Mouse (Mus musculus): ENCODE data around the gene Ccnk. TPM values are rescaled to one million over a fixed set of nuclear protein-coding genes. Genes with fewer than 3 reads are reported as not detected.

The Ccnk gene
- polyA plus RNA-seq, 1 experiment from 2014 or later: 3.7 TPM

DNA sequence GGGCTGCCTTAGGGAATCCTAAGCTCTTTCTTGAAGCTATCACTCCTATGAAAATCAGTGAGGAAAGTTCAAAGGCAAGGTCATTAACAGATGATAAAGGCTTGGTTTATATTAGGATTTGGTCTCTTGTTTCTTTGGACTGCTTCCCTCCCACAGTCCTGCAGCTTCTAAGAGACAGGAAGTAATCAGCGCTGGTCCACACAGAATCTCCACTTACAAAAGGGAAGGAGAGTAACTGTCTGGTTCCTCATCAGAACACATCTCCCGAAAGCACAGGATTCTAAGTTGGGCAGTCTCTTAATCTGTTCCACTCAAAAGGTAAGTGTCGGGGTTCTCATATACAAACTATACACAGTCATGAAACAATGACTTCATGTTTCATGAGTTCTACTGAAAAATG is 10.5 kb upstream of the Ccnk start:
- WGBS: 77% methylated on average over 3 of the region's 3 CpGs
- Histone ChIP-seq H3K4me1 (replicated peaks) (peaks cover 21% of the 10 kb centered on the region), H3K9ac (no peak overlapping the region), H3K36me3 (peaks cover 6% of the 10 kb centered on the region), H3K9me3 (no peaks in the 10 kb centered on the region), H3K4me2 (no peak overlapping the region), H3K27me3 (no peaks in the 10 kb centered on the region), H3K4me3 (no peak overlapping the region), H3K27ac (replicated peaks) (no peak overlapping the region)
- ATAC-seq (ENCODE audit: low read depth): no peak

DNA sequence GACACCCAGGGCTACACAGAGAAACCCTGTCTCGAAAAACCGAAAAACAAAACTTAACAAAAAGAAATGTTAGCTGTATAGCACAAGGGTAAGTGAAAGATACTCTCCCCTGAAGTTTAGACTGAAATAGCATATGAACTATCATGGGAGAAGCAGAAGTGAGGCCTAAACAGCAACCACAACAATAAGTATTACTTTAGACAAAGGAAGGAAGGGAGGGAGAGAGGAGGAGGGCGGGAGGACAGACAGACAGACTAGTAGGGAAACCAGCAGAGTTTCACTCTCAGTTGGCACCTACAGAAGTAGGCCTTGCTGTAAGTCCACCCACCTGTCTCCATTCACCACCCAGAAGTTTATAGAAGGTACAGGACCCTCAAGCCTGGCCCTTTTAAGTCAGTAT is 8.9 kb upstream of the Ccnk start:
- peaks cover 21% of the 10 kb centered on the region for H3K4me1 ChIP-seq (replicated peaks)
- H3K4me3 ChIP-seq: no peak overlapping the region
- no peak overlapping the region for H3K9ac ChIP-seq
- no peak for ATAC-seq (ENCODE audit: low read depth)
- no peaks in the 10 kb centered on the region for H3K9me3 ChIP-seq
- H3K27ac ChIP-seq (replicated peaks): no peak overlapping the region
- no peak overlapping the region for H3K4me2 ChIP-seq
- no peaks in the 10 kb centered on the region for H3K27me3 ChIP-seq
- H3K36me3 ChIP-seq: no peaks in the 10 kb centered on the region
- WGBS: 87% methylated on average over 3 of the region's 3 CpGs

- Histone ChIP-seq H3K9ac (no peak overlapping the region), H3K9me3 (no peaks in the 10 kb centered on the region), H3K36me3 (no peaks in the 10 kb centered on the region), H3K4me3 (no peak overlapping the region), H3K27ac (replicated peaks) (no peak overlapping the region), H3K27me3 (no peaks in the 10 kb centered on the region), H3K4me1 (replicated peaks) (peaks cover 24% of the 10 kb centered on the region), H3K4me2 (no peak overlapping the region)
- no peak for ATAC-seq (ENCODE audit: low read depth)
Measured at GRCm38 (mm10) chr12:108171336-108171735, 8.0 kb upstream of the Ccnk start.

DNA sequence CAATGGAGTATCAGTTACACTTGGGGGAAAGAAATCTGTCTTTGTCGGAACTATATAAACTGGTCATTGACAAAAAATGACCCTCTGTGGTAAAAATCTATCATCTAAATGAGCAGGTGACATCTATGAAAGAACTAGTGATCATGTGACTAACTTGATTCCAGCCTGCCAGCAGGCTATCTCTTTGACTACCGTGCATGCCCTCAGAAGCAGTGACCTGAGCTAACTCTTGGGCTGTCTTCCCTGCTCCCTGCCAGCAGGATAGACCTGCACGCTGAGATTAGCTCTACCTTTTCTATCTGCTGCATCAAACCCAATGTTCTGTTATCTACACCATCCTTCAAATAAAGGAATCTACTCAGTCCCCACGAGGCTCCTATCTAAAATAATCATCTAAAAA is 6.7 kb upstream of the Ccnk start:
- peaks cover 37% of the 10 kb centered on the region for H3K4me1 ChIP-seq (replicated peaks)
- no peak overlapping the region for H3K27ac ChIP-seq (replicated peaks)
- no peak overlapping the region for H3K9ac ChIP-seq
- WGBS: 53% methylated on average over 4 of the region's 4 CpGs
- H3K4me3 ChIP-seq: no peak overlapping the region
- H3K27me3 ChIP-seq: no peaks in the 10 kb centered on the region
- H3K4me2 ChIP-seq: no peak overlapping the region
- H3K36me3 ChIP-seq: no peaks in the 10 kb centered on the region
- no peak for ATAC-seq (ENCODE audit: low read depth)
- H3K9me3 ChIP-seq: no peaks in the 10 kb centered on the region

DNA sequence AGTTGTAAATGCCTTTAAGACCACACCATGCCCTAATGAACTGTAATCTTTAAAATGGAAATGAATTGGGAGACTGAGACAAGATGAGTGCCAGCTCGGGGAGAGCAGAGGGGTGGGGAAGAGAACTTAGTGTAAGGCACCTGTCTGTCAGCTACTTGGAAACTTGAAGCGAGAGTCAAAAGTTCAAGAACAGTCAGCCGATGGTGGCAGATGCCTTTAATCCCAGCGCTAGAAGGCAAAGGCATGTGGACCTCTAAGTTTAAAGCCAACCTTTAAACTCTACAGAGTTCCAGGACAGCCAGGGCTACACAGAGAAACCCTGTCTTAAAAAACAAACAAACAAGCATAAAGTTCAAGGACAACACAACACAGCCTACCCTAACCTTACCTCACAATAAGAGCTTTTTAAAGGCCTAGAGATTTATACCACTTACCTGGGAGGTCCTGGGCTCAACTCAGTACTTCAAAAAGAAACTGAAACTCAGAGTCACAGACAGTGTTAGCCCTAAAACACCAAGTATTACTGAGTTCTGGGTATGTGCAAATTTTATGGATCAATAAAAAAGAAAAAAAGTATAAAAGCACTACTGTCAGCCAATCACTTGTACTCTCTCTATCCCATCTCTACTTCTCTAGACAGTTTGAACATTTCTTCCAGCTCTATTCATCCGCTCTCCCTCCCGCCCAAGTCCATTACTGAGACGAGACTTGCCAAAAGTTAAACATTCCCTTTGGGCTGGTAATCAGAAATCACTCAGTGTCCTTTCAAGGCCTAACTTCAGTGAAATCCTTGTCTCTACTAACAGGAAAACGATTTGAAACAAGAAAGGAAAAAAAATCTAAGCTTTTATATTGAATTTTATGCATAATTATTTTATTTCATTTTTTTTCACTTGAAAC is 4.5 kb upstream of the Ccnk start:
- Histone ChIP-seq H3K27me3 (no peaks in the 10 kb centered on the region), H3K36me3 (no peaks in the 10 kb centered on the region), H3K27ac (replicated peaks) (no peak overlapping the region), H3K4me3 (no peak overlapping the region), H3K9ac (no peak overlapping the region), H3K4me2 (no peak overlapping the region), H3K9me3 (no peaks in the 10 kb centered on the region), H3K4me1 (replicated peaks) (peaks cover 39% of the 10 kb centered on the region)
- WGBS: 74% methylated on average over 8 of the region's 8 CpGs
- no peak for ATAC-seq (ENCODE audit: low read depth)

DNA sequence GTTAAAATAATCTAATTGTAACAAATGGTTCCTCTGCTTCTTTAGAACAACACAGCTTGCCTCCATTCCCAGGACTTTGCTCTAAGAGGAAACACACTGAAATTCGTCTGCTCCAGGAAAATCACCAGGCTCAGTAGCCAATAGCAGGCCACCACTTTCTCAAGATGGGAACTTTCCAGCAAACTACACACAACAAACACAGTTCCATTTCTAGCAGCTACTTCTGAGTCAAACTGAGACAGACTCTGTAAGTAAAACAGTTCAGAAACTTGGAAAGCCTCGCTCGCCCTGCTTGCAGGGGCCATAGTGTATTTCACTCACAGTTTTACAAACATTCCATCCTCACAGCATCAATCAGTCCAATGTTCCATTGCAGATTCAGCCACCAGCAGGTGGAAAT is 3.0 kb upstream of the Ccnk start:
- WGBS: 80% methylated on average over 3 of the region's 3 CpGs
- no peak overlapping the region for H3K9ac ChIP-seq
- no peak for ATAC-seq (ENCODE audit: low read depth)

DNA sequence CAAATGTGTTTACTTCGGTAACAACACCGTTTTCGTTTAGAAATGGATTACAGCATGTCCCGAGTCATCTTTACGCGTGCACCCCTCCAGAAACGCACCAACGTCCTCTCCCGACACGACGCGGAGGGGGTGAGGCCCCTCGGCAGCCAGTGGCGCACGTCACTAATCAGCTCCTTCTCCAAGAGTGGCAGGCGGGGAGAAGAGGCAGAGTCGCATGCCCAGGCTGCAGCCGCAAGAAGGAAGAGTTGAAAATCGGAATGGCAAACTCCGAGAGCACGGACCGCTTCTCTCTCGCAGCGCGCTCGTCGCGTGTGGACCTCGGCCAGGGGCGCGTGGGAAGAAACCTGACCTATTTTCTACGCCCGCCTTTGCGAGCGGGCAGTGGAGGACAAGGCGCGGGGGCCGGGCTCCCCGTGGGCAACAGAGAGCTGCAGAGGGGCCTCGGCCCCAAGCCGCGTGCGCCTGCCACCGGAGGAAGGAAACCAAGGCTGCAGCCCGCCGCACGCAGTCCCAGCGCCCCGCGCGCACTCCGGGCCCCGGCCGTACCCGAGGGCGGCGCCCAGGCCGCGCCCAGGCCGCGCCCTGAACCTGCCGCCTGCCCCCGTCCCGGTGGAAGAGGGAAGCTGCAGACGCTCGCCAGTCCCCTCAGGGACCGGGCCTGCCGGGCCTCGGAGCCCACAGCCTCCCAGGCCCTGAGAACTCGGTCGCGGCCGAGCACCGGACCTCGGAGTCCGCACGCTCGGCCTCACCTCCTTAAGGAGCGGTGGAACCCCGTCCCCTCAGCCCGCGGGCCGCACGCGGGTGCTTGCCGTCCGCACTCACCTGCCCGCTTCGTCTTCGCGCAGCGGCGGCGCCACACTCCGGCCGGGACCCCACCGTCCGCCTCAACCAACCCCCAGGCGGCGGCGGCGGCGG is 791 bp upstream of the Ccnk start:
- Histone ChIP-seq H3K4me3 (peak overlapping the region; percentile 83), H3K27me3 (no peaks in the 10 kb centered on the region), H3K27ac (replicated peaks) (peak overlapping the region; percentile 90), H3K4me2 (peak overlapping the region; percentile 90), H3K36me3 (peaks cover 19% of the 10 kb centered on the region; the same call in 1 of the 2 replicates), H3K4me1 (replicated peaks) (peaks cover 34% of the 10 kb centered on the region), H3K9me3 (no peaks in the 10 kb centered on the region), H3K9ac (peak overlapping the region; percentile 86)
- ATAC-seq (ENCODE audit: low read depth): peak; percentile 32
- WGBS: under 1% methylated on average over 100 of the region's 103 CpGs

More for the DNA sequence above, 3.0 kb upstream of the Ccnk start:
- Histone ChIP-seq H3K4me3 (no peak overlapping the region), H3K27ac (replicated peaks) (no peak overlapping the region), H3K4me2 (no peak overlapping the region), H3K27me3 (no peaks in the 10 kb centered on the region), H3K9me3 (no peaks in the 10 kb centered on the region), H3K4me1 (replicated peaks) (peaks cover 46% of the 10 kb centered on the region), H3K36me3 (no peaks in the 10 kb centered on the region)

GRCm38 (mm10) chr12:108179246-108179320 is 296 bp upstream of the Ccnk start, which contains the start of gene Setd3:
Gene Setd3, minus strand, starts transcription at chr12:108179314.
- Histone ChIP-seq H3K27me3 (no peaks in the 10 kb centered on the region), H3K4me1 (replicated peaks) (peaks cover 34% of the 10 kb centered on the region), H3K36me3 (peaks cover 24% of the 10 kb centered on the region; the same call in 1 of the 2 replicates), H3K27ac (replicated peaks) (peak within 1 kb of the TSS; percentile 90), H3K4me3 (peak within 1 kb of the TSS; percentile 83), H3K9me3 (no peaks in the 10 kb centered on the region), H3K4me2 (peak within 1 kb of the TSS; percentile 95), H3K9ac (peak within 1 kb of the TSS; percentile 91)
- no peak for ATAC-seq (ENCODE audit: low read depth)
- WGBS: 0% methylated on average over 9 of the region's 9 CpGs

DNA sequence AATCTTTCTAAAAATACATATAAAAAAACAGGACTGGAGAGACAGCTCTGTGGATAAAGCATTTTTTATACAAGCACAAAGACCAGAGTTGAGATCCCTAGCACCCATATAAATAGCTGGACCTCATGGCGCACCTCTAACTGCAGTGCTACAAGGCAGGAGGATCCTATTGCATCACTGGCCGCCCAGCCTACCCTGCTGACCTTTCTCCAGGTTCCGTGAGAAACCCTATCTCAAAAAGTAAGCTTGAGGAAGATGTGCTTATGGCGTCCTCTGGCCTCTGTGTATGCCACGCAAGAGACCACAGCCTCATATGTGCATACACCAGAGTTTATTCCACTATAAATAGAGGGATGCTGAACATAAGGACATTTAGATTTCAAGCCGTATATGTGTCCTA is 2.3 kb downstream of the Ccnk start:
- no peak overlapping the region for H3K4me2 ChIP-seq
- no peak for ATAC-seq (ENCODE audit: low read depth)
- peaks cover 35% of the 10 kb centered on the region for H3K4me1 ChIP-seq (replicated peaks)
- H3K9ac ChIP-seq: no peak overlapping the region
- WGBS: 93% methylated on average over 6 of the region's 6 CpGs
- H3K27ac ChIP-seq (replicated peaks): no peak overlapping the region
- no peaks in the 10 kb centered on the region for H3K27me3 ChIP-seq
- H3K36me3 ChIP-seq: peaks cover 41% of the 10 kb centered on the region
- no peaks in the 10 kb centered on the region for H3K9me3 ChIP-seq
- no peak overlapping the region for H3K4me3 ChIP-seq

DNA sequence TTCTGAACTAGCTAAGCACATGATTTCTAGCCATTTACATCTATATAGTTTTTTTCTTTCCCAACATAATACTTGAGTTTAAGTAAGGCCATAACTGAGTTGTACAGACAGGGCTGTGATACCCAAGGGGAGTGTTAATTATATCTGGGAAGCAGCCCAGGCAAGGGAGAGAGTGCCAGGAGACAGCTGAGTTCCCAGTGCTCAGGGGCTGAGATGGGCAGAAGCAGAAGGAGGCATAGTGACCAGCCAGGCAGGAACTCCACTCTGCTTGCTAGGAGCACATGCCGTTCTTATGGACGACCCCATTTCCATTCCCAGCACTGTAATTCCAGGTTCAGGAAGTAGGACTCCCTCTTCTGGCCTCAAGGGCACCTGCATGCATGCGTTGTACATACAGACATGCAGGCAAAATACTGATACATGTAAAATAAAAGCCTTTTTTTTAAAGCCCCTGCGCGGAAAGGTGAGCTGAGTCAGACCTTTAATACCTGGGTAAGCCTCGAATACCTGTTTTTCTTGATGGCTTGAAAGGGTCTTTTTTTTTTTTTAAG is 8.2 kb downstream of the Ccnk start:
- H3K4me1 ChIP-seq (replicated peaks): peaks cover 8% of the 10 kb centered on the region
- WGBS: 92% methylated on average over 6 of the region's 6 CpGs
- H3K4me2 ChIP-seq: no peak overlapping the region
- H3K36me3 ChIP-seq: peaks cover 86% of the 10 kb centered on the region
- H3K4me3 ChIP-seq: no peak overlapping the region
- no peak for ATAC-seq (ENCODE audit: low read depth)
- H3K9ac ChIP-seq: no peak overlapping the region
- H3K9me3 ChIP-seq: no peaks in the 10 kb centered on the region
- H3K27me3 ChIP-seq: no peaks in the 10 kb centered on the region
- no peak overlapping the region for H3K27ac ChIP-seq (replicated peaks)

DNA sequence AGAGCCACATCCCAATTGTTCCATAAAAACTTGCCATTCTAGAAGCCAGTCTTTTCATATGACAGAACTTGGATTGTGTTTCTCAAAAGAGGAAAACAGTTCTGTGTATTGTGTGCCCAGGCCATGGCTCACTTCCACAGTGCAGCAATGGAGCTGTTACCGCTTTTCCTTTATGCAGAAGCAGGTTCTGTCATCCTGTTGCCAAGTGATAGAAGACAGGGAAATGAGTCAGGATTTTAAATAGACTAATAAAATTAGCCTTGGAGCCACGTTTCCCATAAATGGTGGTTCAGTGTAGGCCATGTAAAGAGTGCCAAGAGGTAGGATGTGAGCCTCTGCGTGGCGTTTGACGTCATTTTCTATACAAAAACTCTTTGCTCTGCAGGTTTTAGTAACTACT is 14.5 kb downstream of the Ccnk start:
- Histone ChIP-seq H3K9me3 (no peaks in the 10 kb centered on the region), H3K4me1 (replicated peaks) (no peaks in the 10 kb centered on the region), H3K4me2 (no peak overlapping the region), H3K4me3 (no peak overlapping the region), H3K27me3 (no peaks in the 10 kb centered on the region), H3K27ac (replicated peaks) (no peak overlapping the region), H3K9ac (no peak overlapping the region), H3K36me3 (peaks cover 97% of the 10 kb centered on the region)
- WGBS: 93% methylated on average over 5 of the region's 5 CpGs
- ATAC-seq (ENCODE audit: low read depth): no peak

DNA sequence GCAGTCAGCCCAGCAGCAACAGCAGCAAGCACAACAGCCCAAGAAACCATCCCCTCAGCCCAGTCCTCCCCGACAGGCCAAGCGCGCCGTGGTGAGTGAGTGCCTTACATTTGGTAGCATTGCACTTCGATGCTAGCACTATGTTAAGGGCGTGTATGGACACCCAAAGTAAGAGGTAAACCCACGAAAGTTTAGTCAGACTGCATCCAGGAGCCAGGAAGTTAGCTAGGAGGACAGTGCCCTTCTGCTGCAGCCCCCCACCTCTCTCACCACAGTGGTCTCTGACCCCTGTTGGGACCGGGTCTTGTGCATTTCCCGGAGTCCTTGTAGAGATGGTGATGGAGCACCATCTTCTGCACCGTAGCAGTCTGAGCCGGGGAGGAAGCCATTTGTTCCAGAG is 16.4 kb downstream of the Ccnk start:
- Histone ChIP-seq H3K9me3 (no peaks in the 10 kb centered on the region), H3K9ac (no peak overlapping the region), H3K36me3 (peaks cover 98% of the 10 kb centered on the region), H3K27ac (replicated peaks) (no peak overlapping the region), H3K27me3 (no peaks in the 10 kb centered on the region), H3K4me2 (no peak overlapping the region), H3K4me1 (replicated peaks) (no peaks in the 10 kb centered on the region), H3K4me3 (no peak overlapping the region)
- WGBS: 94% methylated on average over 11 of the region's 11 CpGs
- ATAC-seq (ENCODE audit: low read depth): no peak

All from neural tube, embryonic 13.5 days (tissue).